Mouse (Mus musculus) stomach, postnatal 0 days (tissue): ENCODE measurements at regions not wholly inside any gene's neighbourhood (a gene's known extent, or its start where the extent isn't known, plus 50 kb on each side); places are given as distances from the start of the nearest gene placed in this dataset.

Experiments used
- ATAC-seq: fragments of 200-750 bp; cut with Nextera tagmentation; 2 replicates; pipeline ENCODE4 v1.8.0; 2017; ENCODE audit not compliant: low FRiP score, low TSS enrichment
- DNase-seq: peaks from one replicate; pipeline ENCODE4 v3.0.0-alpha.2; 2016; ENCODE audit warnings: low spot score
- H3K27ac ChIP-seq: fragments of 300-500 bp; sonication (generic); replicated peaks from 2 replicates; pipeline ENCODE4 v1.5.1; 2014; ENCODE audit warnings: mild to moderate bottlenecking, control low read depth
- H3K27me3 ChIP-seq: fragments of 300-500 bp; sonication (generic); 2 replicates; pipeline ENCODE4 v1.6.1; 2014; ENCODE audit warnings: low read length; ENCODE audit not compliant: control insufficient read depth, insufficient read depth
- H3K36me3 ChIP-seq: fragments of 300-500 bp; sonication (generic); 2 replicates; pipeline ENCODE4 v1.6.1; 2014; ENCODE audit warnings: low read length, mixed read lengths; ENCODE audit not compliant: control insufficient read depth, insufficient read depth
- H3K4me1 ChIP-seq: fragments of 300-500 bp; sonication (generic); replicated peaks from 2 replicates; pipeline ENCODE4 v1.6.1; 2014; ENCODE audit warnings: antibody characterized with exemption; ENCODE audit not compliant: control insufficient read depth, insufficient read depth
- H3K4me2 ChIP-seq: fragments of 300-500 bp; sonication (generic); replicated peaks from 2 replicates; pipeline ENCODE4 v1.6.1; 2014; ENCODE audit warnings: low read depth, mild to moderate bottlenecking, control low read depth, moderate library complexity
- H3K4me3 ChIP-seq: fragments of 300-500 bp; sonication (generic); 2 replicates; pipeline ENCODE4 v1.5.1; 2014; ENCODE audit warnings: low read depth, low read length, control low read depth
- H3K9ac ChIP-seq: fragments of 300-500 bp; sonication (generic); 2 replicates; pipeline ENCODE4 v1.6.1; 2014; ENCODE audit warnings: mild to moderate bottlenecking, low read length, control low read depth, mixed read lengths
- H3K9me3 ChIP-seq: fragments of 300-500 bp; sonication (generic); 2 replicates; pipeline ENCODE4 v1.6.1; 2016; ENCODE audit warnings: low read length; ENCODE audit not compliant: control insufficient read depth
- CTCF ChIP-seq: IDR thresholded peaks from 2 replicates; pipeline ENCODE4 v1.5.1; 2016; ENCODE audit warnings: antibody characterized with exemption, low read depth, mild to moderate bottlenecking, moderate library complexity
- EP300 ChIP-seq: optimal IDR thresholded peaks from 2 replicates; pipeline ENCODE3; 2016; ENCODE audit warnings: antibody characterized with exemption
- WGBS: fragments of 180-500 bp; shearing (Covaris S2); extraction: QIAGEN DNeasy Blood & Tissue Kit; methylation state at CpG from one replicate; pipeline ENCODE4 v1.1.7; 2014; 5-methylcytosine and 5-hydroxymethylcytosine counted together

DNA sequence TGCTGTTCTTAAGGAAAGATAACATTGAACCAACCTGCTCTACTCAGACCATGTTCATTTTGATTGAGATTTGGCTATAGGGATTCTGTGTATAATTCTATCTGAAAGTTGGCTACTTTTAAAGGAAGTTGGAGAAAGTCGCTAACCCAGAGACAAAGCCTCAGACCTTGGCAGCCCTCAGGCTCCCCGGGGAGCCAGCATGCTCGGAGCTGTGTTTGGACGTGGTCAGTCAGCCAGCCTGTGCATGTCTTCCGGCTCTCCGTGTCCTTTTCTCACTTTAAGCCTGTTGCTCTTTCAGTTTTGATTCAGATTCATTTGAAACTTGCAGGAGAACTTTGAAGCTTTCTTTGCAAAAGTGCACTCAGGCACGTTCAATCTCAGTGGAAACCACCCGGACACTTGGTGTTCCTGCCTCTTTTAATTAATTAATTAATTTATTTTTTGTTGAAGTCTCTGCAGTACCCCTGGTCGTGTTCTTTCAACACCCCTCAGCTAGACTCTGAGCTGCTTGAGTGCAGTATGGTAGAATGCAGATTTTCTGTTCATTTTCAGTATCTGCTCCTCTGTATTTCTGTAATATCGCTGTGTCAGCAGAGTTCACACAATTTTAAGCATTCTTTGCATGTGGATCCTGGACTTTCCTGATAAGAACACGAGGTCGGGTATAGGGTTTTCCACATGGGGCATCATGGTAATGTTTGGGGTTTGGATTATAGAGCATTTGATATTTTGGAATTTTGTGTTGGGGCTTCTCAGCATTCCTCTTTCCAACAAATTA, 100.9 kb upstream of the Tmem45b start:
- H3K4me3 ChIP-seq: no peak overlapping the region
- H3K36me3 ChIP-seq: no peaks in the 10 kb centered on the region
- TF ChIP-seq CTCF (no peak), EP300 (no peak)
- no peak overlapping the region for H3K9ac ChIP-seq
- H3K27ac ChIP-seq: no peak overlapping the region
- H3K4me2 ChIP-seq: no peak overlapping the region
- H3K4me1 ChIP-seq: no peaks in the 10 kb centered on the region
- 54% methylated on average over 12 of the region's 12 CpGs for WGBS
- no peaks in the 10 kb centered on the region for H3K27me3 ChIP-seq
- no peaks in the 10 kb centered on the region for H3K9me3 ChIP-seq
- ATAC-seq (no peak), DNase-seq (no peak)

- DNase-seq: no peak
- TF ChIP-seq EP300 (no peak), CTCF (no peak)
These were observed 99.3 kb upstream of the Tmem45b start for GRCm38 (mm10) chr9:31563541-31563940.

DNA sequence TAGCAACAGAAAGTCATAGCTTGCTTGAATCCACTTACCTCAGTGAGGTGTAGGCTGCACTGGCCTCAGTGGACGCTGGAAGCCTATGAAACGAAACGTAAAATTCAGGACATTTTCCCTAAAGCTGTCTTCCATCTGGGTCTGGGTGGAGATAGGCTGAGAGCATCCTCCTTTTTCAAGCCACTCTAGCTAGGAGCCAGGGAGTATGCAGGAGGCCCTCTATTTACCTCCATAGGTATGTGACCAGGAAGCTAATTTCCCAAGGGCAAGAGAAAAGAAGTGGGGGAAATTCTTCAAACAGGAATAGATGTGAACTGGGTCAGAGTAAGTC, 95.9 kb upstream of the Tmem45b start:
- Histone ChIP-seq H3K9me3 (no peaks in the 10 kb centered on the region), H3K4me2 (no peak overlapping the region; the same call in 1 of the 2 replicates), H3K9ac (no peak overlapping the region), H3K27me3 (no peaks in the 10 kb centered on the region), H3K4me1 (no peaks in the 10 kb centered on the region), H3K4me3 (no peak overlapping the region), H3K27ac (no peak overlapping the region), H3K36me3 (no peaks in the 10 kb centered on the region)
- ATAC-seq (no peak), DNase-seq (no peak)
- 77% methylated on average over 3 of the region's 3 CpGs for WGBS
- TF ChIP-seq CTCF (no peak), EP300 (no peak)

More at GRCm38 (mm10) chr9:31563541-31563940, 99.3 kb upstream of the Tmem45b start:
- no peak overlapping the region for H3K27ac ChIP-seq
- H3K4me3 ChIP-seq: no peak overlapping the region
- H3K4me2 ChIP-seq: no peak overlapping the region
- no peaks in the 10 kb centered on the region for H3K9me3 ChIP-seq
- H3K4me1 ChIP-seq: no peaks in the 10 kb centered on the region
- H3K9ac ChIP-seq: no peak overlapping the region
- ATAC-seq: no peak
- 95% methylated on average over 8 of the region's 8 CpGs for WGBS
- H3K27me3 ChIP-seq: no peaks in the 10 kb centered on the region
- H3K36me3 ChIP-seq: no peaks in the 10 kb centered on the region

DNA sequence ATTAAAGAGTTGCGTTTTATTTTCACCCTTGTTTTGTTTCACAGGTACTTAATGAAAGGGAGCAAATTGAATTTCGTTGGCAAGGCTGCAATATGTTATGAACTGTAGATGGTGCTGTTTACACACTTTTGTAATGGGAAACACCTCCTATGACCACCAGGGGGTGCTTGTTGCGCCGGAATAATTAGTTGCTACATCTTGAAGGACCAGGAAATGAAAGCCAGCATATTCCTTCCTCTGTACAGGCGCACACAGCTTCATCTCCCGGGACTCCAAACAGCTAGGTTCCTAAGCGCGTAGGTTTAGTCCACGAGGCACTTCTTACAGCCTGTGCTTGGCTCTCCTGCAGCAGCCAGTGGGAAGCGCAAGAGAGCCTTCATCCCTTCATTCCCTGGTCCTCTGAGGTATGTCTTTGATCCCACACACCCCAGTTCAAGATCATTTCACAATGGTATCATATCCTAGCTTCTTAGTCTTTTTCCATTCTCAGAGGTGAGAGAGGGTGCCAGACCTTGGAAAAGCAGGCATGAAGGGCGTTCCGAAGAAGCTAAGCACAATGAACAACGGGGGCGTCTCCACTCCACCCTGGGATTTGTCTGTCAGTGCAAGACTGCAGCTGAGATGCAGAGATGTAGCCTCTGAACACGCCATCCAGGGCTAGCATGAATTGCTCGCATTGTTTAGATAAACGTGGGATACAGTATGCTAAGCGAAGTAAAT, 95.4 kb upstream of the Tmem45b start:
- ATAC-seq (peak; percentile 66), DNase-seq (peak; percentile 75)
- H3K4me1 ChIP-seq: no peaks in the 10 kb centered on the region
- peak overlapping the region; percentile 40 for H3K4me2 ChIP-seq
- no peak overlapping the region for H3K9ac ChIP-seq
- no peak overlapping the region for H3K27ac ChIP-seq
- H3K27me3 ChIP-seq: no peaks in the 10 kb centered on the region
- H3K36me3 ChIP-seq: no peaks in the 10 kb centered on the region
- H3K9me3 ChIP-seq: no peaks in the 10 kb centered on the region
- TF ChIP-seq EP300: no peak
- peak; percentile 100 for TF ChIP-seq CTCF
- peak overlapping the region; percentile 8; the same call in 1 of the 2 replicates for H3K4me3 ChIP-seq
- WGBS: 30% methylated on average over 18 of the region's 18 CpGs

GRCm38 (mm10) chr9:31543691-31544052, 79.4 kb upstream of the Tmem45b start:
- no peaks in the 10 kb centered on the region for H3K4me1 ChIP-seq

More at GRCm38 (mm10) chr9:31543691-31544052, 79.4 kb upstream of the Tmem45b start:
- 0 out of 2 replicates have a peak, but pooled peaks have one; percentile 1 for ATAC-seq
- Histone ChIP-seq H3K4me3 (no peak overlapping the region), H3K9ac (no peak overlapping the region), H3K9me3 (no peaks in the 10 kb centered on the region), H3K27me3 (no peaks in the 10 kb centered on the region), H3K36me3 (no peaks in the 10 kb centered on the region), H3K27ac (no peak overlapping the region), H3K4me2 (no peak overlapping the region)
- TF ChIP-seq CTCF: no peak
- no peak for TF ChIP-seq EP300
- no peak for DNase-seq
- WGBS: 59% methylated on average over 6 of the region's 6 CpGs
